Mouse (Mus musculus) limb, embryonic 11.5 days (tissue): Measurements from ENCODE around the gene Cbr2. TPM values are rescaled to one million over a fixed set of nuclear protein-coding genes. Genes with fewer than 3 reads are reported as not detected.
"Not testable (repeated sequence)": the region's sequence is repeated elsewhere in the genome, so short reads cannot be mapped to it uniquely, and the experiment has no call there.

Experiments
- ATAC-seq: fragments of 200-750 bp; cut with Nextera tagmentation; 2 replicates; pipeline ENCODE4 v1.8.0; 2017; ENCODE audit warnings: low read depth; ENCODE audit not compliant: insufficient number of reproducible peaks, low FRiP score, low TSS enrichment
- DNase-seq: peaks from one replicate; pipeline ENCODE4 v3.0.0-alpha.2; 2015; ENCODE audit warnings: low spot score
- H3K27ac ChIP-seq: fragments of 300-500 bp; sonication (generic); replicated peaks from 2 replicates; pipeline ENCODE4 v1.5.1; 2014; ENCODE audit warnings: low read depth, mild to moderate bottlenecking, low read length
- H3K27me3 ChIP-seq: fragments of 300-500 bp; sonication (generic); 2 replicates; pipeline ENCODE4 v1.6.1; 2014; ENCODE audit warnings: mild to moderate bottlenecking, low read length, mixed read lengths; ENCODE audit not compliant: control insufficient read depth, insufficient read depth
- H3K36me3 ChIP-seq: fragments of 300-500 bp; sonication (generic); 2 replicates; pipeline ENCODE4 v1.6.1; 2014; ENCODE audit warnings: mild to moderate bottlenecking, low read length, moderate library complexity, mixed read lengths; ENCODE audit not compliant: control insufficient read depth, insufficient read depth
- H3K4me1 ChIP-seq: fragments of 300-500 bp; sonication (generic); 2 replicates; pipeline ENCODE4 v1.6.1; 2014; ENCODE audit warnings: low read length, mixed read lengths; ENCODE audit not compliant: control insufficient read depth, insufficient read depth
- H3K4me2 ChIP-seq: fragments of 300-500 bp; sonication (generic); 2 replicates; pipeline ENCODE4 v1.6.1; 2014; ENCODE audit warnings: low read depth, mild to moderate bottlenecking, moderate library complexity; ENCODE audit not compliant: severe bottlenecking
- H3K4me3 ChIP-seq: fragments of 300-500 bp; sonication (generic); 2 replicates; pipeline ENCODE4 v1.5.1; 2014; ENCODE audit warnings: low read depth, low read length
- H3K9ac ChIP-seq: fragments of 300-500 bp; sonication (generic); 2 replicates; pipeline ENCODE4 v1.6.1; 2014; ENCODE audit warnings: mild to moderate bottlenecking, low read length
- H3K9me3 ChIP-seq: fragments of 300-500 bp; sonication (generic); 2 replicates; pipeline ENCODE4 v1.6.1; 2016; ENCODE audit warnings: low read length; ENCODE audit not compliant: control insufficient read depth
- WGBS: fragments of 180-500 bp; shearing (Covaris S2); extraction: QIAGEN DNeasy Blood & Tissue Kit; methylation state at CpG from one replicate; pipeline ENCODE4 v1.1.7; 2014; 5-methylcytosine and 5-hydroxymethylcytosine counted together
- polyA plus RNA-seq: library from polyadenylated mRNA; unstranded; fragments of >200 nt; fragmentation: Nextera tagmentation; extraction: Ambion mirVana; gene quantifications from 2 replicates; pipeline ENCODE4 v1.2.1, GENCODE M21; 2014

Gene Cbr2
- polyA plus RNA-seq, 1 experiment from 2014 or later: 7.4 TPM

GRCm38 (mm10) chr11:120767023-120767422 lies 35.1 kb upstream of the Cbr2 start:
- not testable (repeated sequence) for ATAC-seq, H3K9ac ChIP-seq, DNase-seq, H3K36me3 ChIP-seq, H3K4me2 ChIP-seq, H3K4me1 ChIP-seq, H3K9me3 ChIP-seq, H3K4me3 ChIP-seq, H3K27me3 ChIP-seq, H3K27ac ChIP-seq
- WGBS: 76% methylated on average over 3 of the region's 7 CpGs

GRCm38 (mm10) chr11:120763121-120763999 lies 31.4 kb upstream of the Cbr2 start:
- not testable (repeated sequence) for DNase-seq, H3K27me3 ChIP-seq, H3K9ac ChIP-seq, ATAC-seq, H3K4me3 ChIP-seq, H3K9me3 ChIP-seq, H3K27ac ChIP-seq, H3K4me2 ChIP-seq, H3K36me3 ChIP-seq, H3K4me1 ChIP-seq
- 0% methylated on average over 3 of the region's 23 CpGs for WGBS

GRCm38 (mm10) chr11:120762672-120763041 lies 30.7 kb upstream of the Cbr2 start, which contains the start of gene Hmga1b:
Gene Hmga1b (plus strand): TSS chr11:120762794.
- not testable (repeated sequence) for H3K9ac ChIP-seq, H3K9me3 ChIP-seq, H3K4me2 ChIP-seq, H3K27me3 ChIP-seq, H3K27ac ChIP-seq, H3K4me1 ChIP-seq, ATAC-seq, DNase-seq, H3K36me3 ChIP-seq, H3K4me3 ChIP-seq
- WGBS: 23% methylated on average over 13 of the region's 14 CpGs

GRCm38 (mm10) chr11:120761811-120762671 lies 30.1 kb upstream of the Cbr2 start:
- peaks cover 8% of the 10 kb centered on the region; the same call in 1 of the 2 replicates for H3K9me3 ChIP-seq
- H3K4me1 ChIP-seq: no peaks in the 10 kb centered on the region
- 75% methylated on average over 14 of the region's 14 CpGs for WGBS
- DNase-seq (no peak), ATAC-seq (no peak)
- no peak overlapping the region for H3K4me3 ChIP-seq
- H3K27me3 ChIP-seq: peaks cover 10% of the 10 kb centered on the region
- H3K4me2 ChIP-seq: no peak overlapping the region
- H3K36me3 ChIP-seq: no peaks in the 10 kb centered on the region
- H3K9ac ChIP-seq: no peak overlapping the region
- H3K27ac ChIP-seq: no peak overlapping the region

- ATAC-seq (no peak), DNase-seq (no peak)
- Histone ChIP-seq H3K4me2 (no peak overlapping the region), H3K9me3 (peaks cover 8% of the 10 kb centered on the region; the same call in 1 of the 2 replicates), H3K9ac (no peak overlapping the region), H3K27ac (no peak overlapping the region), H3K36me3 (no peaks in the 10 kb centered on the region), H3K4me3 (no peak overlapping the region), H3K27me3 (peaks cover 10% of the 10 kb centered on the region), H3K4me1 (no peaks in the 10 kb centered on the region)
- WGBS: 91% methylated on average over 9 of the region's 9 CpGs
These were observed 28.3 kb upstream of the Cbr2 start for GRCm38 (mm10) chr11:120760236-120760635.

- ATAC-seq (no peak), DNase-seq (no peak)
- 79% methylated on average over 4 of the region's 4 CpGs for WGBS
- H3K27me3 ChIP-seq: no peaks in the 10 kb centered on the region
- no peaks in the 10 kb centered on the region for H3K9me3 ChIP-seq
- no peak overlapping the region for H3K27ac ChIP-seq
- H3K4me2 ChIP-seq: no peak overlapping the region
- no peak overlapping the region for H3K4me3 ChIP-seq
- H3K36me3 ChIP-seq: no peaks in the 10 kb centered on the region
- no peak overlapping the region for H3K9ac ChIP-seq
- no peaks in the 10 kb centered on the region for H3K4me1 ChIP-seq
These were observed 19.7 kb upstream of the Cbr2 start for GRCm38 (mm10) chr11:120751606-120752005.

- no peak overlapping the region for H3K27ac ChIP-seq
- whole genome bisulfite sequencing: 65% methylated on average over 8 of the region's 8 CpGs
- no peak overlapping the region for H3K9ac ChIP-seq
- no peaks in the 10 kb centered on the region for H3K36me3 ChIP-seq
- DNase-seq (no peak), ATAC-seq (no peak)
- no peaks in the 10 kb centered on the region for H3K4me1 ChIP-seq
- H3K27me3 ChIP-seq: no peaks in the 10 kb centered on the region
- H3K4me3 ChIP-seq: no peak overlapping the region
- H3K9me3 ChIP-seq: no peaks in the 10 kb centered on the region
- H3K4me2 ChIP-seq: no peak overlapping the region
These were observed 17.5 kb upstream of the Cbr2 start for GRCm38 (mm10) chr11:120749430-120749829.

- no peaks in the 10 kb centered on the region for H3K36me3 ChIP-seq
- DNase-seq: no peak
- no peaks in the 10 kb centered on the region for H3K9me3 ChIP-seq
- no peak overlapping the region for H3K27ac ChIP-seq
- H3K9ac ChIP-seq: no peak overlapping the region
- no peak for ATAC-seq
- no peaks in the 10 kb centered on the region for H3K27me3 ChIP-seq
- WGBS: 40% methylated on average over 4 of the region's 4 CpGs
- H3K4me2 ChIP-seq: no peak overlapping the region
- no peak overlapping the region for H3K4me3 ChIP-seq
- no peaks in the 10 kb centered on the region for H3K4me1 ChIP-seq
These were observed 16.1 kb upstream of the Cbr2 start for GRCm38 (mm10) chr11:120747974-120748373.
